Mouse (Mus musculus): Measurements from ENCODE around the gene Lztfl1.
"Not testable (repeated sequence)": the region's sequence is repeated elsewhere in the genome, so short reads cannot be mapped to it uniquely, and the experiment has no call there.

Lztfl1 gene

DNA sequence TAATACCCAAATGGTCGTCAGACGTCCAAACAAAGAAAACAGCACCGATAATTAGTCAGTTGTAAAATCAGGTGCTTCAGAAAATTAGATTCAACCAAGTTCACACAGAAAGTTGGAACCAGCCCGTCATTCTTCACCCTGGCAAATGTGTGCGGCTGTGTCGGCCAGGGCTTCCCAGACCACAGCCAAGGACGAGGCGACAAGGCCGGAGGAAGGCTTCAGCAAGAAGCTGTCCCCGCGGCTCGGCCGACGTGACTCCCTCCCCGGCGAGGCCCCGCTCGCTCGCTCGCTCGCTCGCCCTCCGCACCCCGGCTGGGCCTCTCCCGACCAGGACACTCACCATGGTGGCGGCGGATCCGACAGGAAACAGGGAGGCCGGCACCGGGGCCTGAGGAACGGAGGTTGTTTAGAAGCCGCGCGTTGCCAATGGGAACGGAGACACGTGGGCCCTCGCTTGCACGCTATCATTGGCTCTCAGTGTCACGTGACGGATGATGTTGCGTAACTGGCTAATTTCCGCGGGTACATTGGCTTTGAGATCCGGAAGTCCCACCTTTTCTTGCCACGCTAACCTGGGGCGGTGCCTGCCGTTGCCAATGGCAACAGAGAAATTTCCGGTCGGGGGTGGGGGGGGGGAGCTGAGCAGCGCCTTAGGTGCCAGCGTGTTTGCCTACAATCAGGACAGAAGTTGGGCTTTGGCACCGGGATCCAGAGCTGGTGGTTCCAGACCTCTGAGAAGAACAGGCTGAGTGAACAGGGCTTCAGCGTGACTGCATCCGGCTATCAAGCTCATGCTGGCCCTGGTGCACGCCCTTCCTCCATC is at the start of gene Lztfl1:
Gene Lztfl1 (minus strand): TSS at position 512 of the 823 bp plus-strand sequence.
- DNase-seq, result peak; percentile 96 to 98

DNA sequence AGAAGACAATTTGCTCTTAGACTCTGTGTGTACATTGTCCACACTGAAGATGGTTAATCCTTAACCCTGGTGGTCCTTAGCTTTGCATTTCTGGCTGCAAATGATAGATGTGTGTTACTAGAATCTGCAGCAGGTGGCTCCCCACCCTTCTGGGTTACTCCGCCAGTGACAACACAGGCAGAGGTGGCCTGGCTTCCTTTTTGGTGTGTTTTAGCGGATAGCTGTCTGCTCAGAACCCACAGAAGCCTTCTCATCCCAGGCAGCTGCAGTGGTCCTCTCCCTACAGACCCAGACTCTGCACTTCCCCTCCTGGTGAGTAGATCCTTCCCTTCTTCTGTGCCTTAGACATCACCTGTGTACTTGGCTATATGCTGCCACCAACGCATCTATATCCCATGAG is 49.5 kb upstream of the Lztfl1 start:
- DNase-seq, result no peak

GRCm38 (mm10) chr9:123763771-123764170 is 46.3 kb upstream of the Lztfl1 start:
- no peak for DNase-seq

DNA sequence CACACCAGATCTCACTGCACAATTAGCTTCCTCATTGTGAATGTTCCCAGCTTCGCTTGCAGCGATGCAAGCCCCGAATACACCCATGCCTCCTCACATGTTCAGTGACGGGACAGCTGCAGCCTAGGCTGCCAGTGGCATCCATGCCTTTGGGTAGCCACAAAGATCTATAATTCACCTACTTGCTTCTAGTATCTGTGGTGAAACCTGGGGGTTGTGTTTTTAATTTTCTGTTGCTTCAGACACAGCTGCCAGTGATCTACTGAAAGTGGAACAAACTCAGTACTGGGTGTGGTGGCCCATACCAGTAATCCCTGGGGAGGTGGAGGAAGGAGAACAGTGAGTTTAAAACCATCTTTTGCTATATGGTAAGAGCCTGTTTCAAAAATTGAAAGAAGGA is 45.4 kb upstream of the Lztfl1 start:
- no peak for DNase-seq

DNA sequence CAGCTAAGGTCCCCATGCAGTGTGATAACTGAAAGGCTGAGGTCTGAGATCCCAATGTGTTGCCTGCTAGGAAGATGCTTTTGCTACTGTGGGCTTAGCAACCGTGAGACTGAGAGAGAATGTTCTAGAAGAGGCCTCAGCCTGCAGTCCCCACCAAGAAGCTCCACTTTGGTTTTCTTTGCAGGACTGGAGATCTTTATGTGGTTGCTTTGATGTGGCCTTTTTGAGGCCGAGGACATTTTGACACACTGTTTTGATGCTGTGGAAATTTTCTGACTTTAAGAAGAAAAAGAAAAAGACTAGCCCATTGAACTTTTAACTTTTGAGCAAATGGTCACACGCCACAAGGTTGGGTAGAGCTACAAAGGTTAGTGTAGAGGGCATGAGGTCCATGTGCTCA is 43.3 kb upstream of the Lztfl1 start:
- no peak for DNase-seq

- DNase-seq, result no peak
These were observed 41.1 kb upstream of the Lztfl1 start for GRCm38 (mm10) chr9:123758645-123759044.

DNA sequence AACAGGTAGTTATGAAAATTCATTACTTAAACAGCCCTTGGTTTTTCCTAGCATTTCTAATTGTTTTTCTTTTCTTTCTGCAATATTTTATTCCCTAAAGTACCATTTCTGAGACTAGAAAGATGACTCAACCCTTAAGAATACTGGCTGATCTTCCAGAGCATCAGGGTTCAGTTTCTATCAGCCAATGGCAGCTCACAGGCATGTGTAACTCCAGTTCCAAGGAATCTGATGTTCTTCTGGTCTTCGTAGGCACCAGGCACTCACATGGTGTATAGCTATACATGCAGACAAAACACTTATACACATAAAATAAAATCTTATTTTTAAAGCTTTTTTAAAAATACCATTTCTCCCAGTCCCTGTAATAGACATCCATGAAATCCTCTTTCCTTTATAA is 40.7 kb upstream of the Lztfl1 start:
- DNase-seq, result no peak

GRCm38 (mm10) chr9:123757326-123757725 is 39.8 kb upstream of the Lztfl1 start:
- no peak for DNase-seq

GRCm38 (mm10) chr9:123756752-123757151 is 39.3 kb upstream of the Lztfl1 start:
- DNase-seq, result no peak

DNA sequence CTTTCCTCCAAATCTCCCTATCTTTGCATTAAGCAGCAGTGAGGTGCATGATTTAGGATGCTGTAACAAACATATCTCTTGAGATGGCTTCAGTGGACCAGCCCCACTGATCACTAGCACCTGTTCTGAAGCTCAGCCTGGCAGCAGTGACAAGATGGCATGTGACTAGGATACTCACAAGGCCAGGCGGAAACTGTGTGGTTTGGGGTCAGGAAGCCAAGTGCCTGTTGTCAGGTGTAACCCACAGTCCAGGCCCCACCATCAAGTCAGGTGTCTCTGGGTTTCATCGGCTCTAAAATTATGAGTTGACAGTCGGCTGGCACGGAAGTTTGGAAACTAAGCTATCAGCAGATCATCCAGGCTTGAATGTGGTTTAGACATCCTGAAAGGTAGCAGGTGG is 36.8 kb upstream of the Lztfl1 start:
- DNase-seq, result no peak

DNA sequence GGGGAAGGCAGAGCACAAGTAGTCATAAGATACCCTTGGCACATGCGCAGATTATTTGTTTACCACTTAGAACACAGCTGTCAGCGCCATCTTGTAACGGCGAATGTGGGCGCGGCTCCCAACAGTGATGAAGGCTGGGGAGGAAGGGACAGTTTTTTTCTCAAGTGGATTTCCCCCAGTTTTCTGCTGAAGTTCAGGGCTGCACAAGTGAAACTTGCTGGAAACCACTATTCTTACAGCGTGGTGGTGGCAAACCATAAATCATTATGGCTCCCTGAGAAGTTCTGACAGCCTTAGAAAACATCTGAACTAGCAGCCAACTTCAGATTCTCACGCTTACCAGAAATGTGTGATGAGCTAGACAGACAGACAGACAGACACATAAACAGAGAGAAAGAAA is 32.2 kb upstream of the Lztfl1 start:
- DNase-seq, result not testable (repeated sequence)

DNA sequence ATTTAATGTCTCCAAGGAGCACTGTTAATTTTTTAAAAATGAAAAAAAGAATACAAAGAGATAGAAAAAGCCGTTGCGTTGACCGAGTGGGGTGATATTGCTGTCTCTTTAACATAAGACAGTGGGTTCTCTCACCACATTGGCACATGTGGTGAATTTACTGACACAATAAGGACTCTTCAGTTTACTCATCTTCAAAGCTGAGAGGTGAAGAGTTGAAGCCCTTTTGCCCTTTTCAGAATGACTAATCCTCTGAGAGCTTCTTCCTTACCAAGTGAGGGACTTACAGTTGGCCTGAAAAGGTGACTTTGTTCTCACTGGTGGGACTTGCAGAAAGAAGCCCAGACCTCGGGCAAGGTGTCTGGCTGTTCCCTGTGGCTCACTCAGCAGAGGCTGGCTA is 23.3 kb upstream of the Lztfl1 start:
- DNase-seq, result no peak

DNA sequence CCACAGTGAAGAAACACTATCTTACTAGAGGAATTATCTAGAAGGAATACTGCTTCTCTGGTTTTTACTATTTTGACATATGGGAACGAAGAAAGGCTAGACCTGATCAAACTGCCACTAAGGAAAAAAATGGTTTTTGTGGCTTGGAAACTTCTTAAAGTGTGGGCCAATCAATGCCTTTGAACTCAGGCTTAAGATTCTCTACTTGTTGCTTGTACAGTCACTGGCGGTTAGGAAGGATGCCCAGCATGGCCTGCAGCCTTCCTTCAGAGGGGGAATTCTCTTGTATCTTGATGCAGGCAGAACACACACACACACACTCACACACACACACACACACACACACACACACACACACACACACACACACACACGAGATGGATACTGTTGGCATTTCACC is 16.6 kb upstream of the Lztfl1 start:
- DNase-seq, result no peak

- no peak for DNase-seq
These were observed 13.8 kb upstream of the Lztfl1 start for GRCm38 (mm10) chr9:123731271-123731670.

GRCm38 (mm10) chr9:123722737-123723493 is 5.4 kb upstream of the Lztfl1 start:
- DNase-seq, result no peak

DNA sequence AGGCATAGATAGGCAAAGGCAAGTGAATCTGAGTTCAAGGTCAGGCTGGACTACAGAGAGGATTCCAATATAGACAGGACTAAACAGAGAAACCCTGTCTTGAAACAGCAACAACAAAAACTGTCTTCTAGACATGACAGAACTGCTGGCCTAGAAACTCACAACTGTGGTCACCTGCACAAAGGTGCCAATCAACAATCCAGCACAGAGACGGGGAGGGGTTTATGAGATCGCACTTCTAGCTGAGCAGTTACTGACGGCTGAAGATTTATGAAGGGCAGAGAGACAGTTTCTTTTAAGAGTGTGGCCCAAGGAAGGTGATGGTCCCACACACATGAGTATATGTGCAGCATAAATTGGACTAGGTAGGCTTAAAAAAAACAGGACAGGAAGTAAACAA is 1.2 kb downstream of the Lztfl1 start:
- DNase-seq, result peak in 1 of 2 experiments; percentile 5

- no peak for DNase-seq
These were observed 4.4 kb downstream of the Lztfl1 start for GRCm38 (mm10) chr9:123713111-123713510.

- no peak for DNase-seq
These were observed 8.3 kb downstream of the Lztfl1 start for GRCm38 (mm10) chr9:123709226-123709625.

DNA sequence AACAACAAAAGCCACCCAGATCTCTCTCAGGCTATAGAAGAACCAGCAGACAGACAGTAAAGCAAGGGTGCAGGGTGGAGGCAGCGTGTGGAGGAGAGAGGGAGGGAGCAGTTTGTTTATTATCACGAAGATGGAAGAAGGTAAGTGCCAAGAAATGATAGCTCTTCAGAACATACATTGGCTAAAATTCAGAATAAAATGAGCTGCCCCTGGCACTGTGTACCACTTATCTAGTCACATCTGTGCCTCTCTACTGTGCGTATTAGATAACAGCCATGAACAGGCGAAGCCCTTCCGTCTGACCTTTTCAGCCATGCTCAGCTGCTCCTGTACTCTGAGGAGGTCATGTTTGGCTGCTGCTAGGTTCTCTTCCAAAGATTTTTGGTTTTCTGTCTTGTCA is 15.7 kb downstream of the Lztfl1 start:
- DNase-seq, result no peak

GRCm38 (mm10) chr9:123695634-123696302 is 21.7 kb downstream of the Lztfl1 start:
- no peak for DNase-seq

GRCm38 (mm10) chr9:123688227-123688626 is 29.3 kb downstream of the Lztfl1 start:
- DNase-seq, result no peak

DNA sequence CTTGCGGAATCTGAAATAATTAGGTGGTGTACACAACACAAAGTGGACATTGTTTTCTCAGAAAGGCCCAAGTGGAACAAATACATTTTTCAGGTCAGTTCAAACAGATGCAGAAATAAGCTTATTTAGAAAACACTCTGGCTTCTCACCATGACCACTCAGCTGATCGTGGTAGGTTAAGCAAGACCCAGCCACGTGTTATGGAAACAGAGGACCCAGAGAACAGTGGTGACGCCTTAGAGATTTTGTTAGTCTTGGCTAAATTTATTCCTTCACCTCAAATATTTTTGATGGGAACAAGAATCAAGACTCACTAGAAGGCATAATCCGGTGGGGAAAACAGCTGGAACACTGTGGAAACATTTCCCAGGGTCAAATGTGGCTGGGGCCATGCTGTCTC is 31.3 kb downstream of the Lztfl1 start:
- DNase-seq, result no peak

DNA sequence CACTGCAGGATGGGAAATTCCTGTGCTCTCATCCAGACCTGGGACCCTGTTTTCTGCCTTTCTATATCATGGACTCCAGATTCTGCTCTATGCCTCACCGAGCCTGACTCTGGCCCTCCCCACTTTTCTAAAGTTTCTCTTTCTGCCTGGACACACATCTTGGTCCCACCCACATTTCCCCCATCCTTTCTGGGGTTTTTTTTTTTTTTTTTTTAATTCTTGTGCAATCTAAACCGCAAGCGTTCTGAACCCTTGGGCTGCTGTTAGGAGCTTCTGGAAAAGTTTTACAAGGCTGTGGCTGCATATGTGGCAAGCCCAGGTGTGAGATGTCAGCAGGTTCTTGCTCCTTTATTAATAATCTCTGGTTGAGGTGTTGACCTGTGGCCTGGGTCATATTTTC is 33.8 kb downstream of the Lztfl1 start:
- peak in 1 of 2 experiments; percentile 4 for DNase-seq

- DNase-seq, result no peak
These were observed 38.3 kb downstream of the Lztfl1 start for GRCm38 (mm10) chr9:123679198-123679597.

All from kidney, postnatal 4 days (tissue).